Mouse (Mus musculus): ENCODE data around the gene Sash1. TPM values are rescaled to one million over a fixed set of nuclear protein-coding genes. Genes with fewer than 3 reads are reported as not detected.

Gene Sash1
- polyA plus RNA-seq (2014; fragmentation: Nextera tagmentation; extraction: Ambion mirVana) = 3.9 and 4.8 TPM in 2 replicates

DNA sequence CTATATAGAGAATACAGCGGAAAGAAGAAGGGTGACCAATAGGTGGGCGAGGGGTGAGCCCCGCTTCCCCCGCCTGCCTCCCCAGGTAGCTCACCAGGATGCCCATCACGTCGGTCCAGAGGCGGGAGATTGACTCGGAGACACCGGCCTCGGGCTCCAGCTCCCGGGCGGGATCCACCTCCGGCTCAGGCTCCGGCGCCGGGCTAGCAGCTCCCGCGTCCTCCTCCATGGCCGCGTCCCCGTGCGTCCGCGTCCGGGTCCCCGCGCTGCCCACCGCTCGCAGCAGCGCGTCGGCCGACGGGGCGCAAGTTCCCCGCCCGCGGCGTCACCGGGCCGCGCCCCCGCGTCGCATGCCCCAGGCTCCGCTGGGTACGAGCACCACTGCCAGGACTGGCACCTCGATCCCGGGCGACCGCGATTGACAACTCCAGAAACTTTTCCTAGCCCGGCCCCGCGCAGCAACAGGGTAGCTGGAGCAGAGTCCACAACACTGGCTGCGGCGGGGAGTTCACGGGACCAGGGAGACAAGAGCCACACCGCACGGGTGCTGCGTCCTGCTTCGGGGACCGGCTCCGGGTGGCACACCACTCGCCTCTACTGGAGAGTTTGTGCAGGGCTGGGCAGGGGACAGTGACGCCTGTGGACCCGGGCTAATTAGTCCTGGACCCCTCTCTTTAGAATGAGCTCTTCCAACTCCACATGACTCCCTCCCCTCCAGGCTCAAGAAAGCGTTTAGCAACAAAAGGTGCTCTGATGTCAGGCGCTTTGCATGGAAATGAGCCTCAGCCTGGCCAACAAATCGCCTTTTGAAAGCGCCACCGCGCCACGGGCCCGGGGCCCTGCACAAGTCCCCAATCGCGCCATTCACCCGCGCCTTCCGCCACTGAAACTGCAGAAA, at the start of gene Sash1:
Gene Sash1 (minus strand): TSS at position 441 of the 898 bp plus-strand sequence.
- peak within 1 kb of the TSS; percentile 58 for H3K9ac ChIP-seq (replicated peaks; ENCODE audit: low read length)
- H3K36me3 ChIP-seq (ENCODE audit: control insufficient read depth, insufficient read depth, low read length) = no peaks in the 10 kb centered on the region
- H3K4me2 ChIP-seq (ENCODE audit: low read length) = peak within 1 kb of the TSS; percentile 92
- ATAC-seq (ENCODE audit: low FRiP score, low TSS enrichment) = peak; percentile 90
- H3K27me3 ChIP-seq (ENCODE audit: control insufficient read depth, insufficient read depth, low read length) = no peaks in the 10 kb centered on the region
- H3K4me1 ChIP-seq (ENCODE audit: control insufficient read depth, insufficient read depth, low read length) = 0 out of 2 replicates have a peak, but pooled peaks cover 7% of the 10 kb centered on the region
- H3K9me3 ChIP-seq (ENCODE audit: control insufficient read depth, low read length) = no peaks in the 10 kb centered on the region
- peak within 1 kb of the TSS; percentile 62 for H3K4me3 ChIP-seq (replicated peaks; ENCODE audit: low read depth, low read length)
- H3K27ac ChIP-seq (replicated peaks; ENCODE audit: low read depth, low read length) = peak within 1 kb of the TSS; percentile 85
- WGBS = under 1% methylated on average over 80 of the region's 80 CpGs
- DNase-seq = peak; percentile 89

DNA sequence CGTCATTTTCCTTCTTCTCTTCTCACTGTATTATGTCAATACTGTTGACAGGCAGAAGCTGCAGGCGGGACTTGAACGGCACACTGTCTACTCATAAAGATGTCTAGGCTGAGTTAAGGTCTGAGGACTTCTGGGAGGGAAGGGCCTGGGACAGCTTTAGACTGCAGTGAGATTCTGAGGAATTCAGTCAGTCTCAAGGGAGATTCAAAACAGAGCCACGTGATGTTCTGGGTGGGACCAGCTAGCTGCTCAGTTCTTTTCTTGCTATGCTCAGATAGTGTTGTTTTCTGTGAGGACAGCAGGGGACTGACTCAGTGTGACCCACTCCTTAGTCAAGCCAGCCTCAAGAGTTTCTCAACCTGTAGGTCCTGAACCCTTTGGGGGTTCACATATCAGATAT, 49.7 kb upstream of the Sash1 start:
- no peaks in the 10 kb centered on the region for H3K4me1 ChIP-seq (ENCODE audit: control insufficient read depth, insufficient read depth, low read length)
- no peak overlapping the region for H3K4me3 ChIP-seq (replicated peaks; ENCODE audit: low read depth, low read length)
- WGBS = 68% methylated on average over 4 of the region's 4 CpGs

DNA sequence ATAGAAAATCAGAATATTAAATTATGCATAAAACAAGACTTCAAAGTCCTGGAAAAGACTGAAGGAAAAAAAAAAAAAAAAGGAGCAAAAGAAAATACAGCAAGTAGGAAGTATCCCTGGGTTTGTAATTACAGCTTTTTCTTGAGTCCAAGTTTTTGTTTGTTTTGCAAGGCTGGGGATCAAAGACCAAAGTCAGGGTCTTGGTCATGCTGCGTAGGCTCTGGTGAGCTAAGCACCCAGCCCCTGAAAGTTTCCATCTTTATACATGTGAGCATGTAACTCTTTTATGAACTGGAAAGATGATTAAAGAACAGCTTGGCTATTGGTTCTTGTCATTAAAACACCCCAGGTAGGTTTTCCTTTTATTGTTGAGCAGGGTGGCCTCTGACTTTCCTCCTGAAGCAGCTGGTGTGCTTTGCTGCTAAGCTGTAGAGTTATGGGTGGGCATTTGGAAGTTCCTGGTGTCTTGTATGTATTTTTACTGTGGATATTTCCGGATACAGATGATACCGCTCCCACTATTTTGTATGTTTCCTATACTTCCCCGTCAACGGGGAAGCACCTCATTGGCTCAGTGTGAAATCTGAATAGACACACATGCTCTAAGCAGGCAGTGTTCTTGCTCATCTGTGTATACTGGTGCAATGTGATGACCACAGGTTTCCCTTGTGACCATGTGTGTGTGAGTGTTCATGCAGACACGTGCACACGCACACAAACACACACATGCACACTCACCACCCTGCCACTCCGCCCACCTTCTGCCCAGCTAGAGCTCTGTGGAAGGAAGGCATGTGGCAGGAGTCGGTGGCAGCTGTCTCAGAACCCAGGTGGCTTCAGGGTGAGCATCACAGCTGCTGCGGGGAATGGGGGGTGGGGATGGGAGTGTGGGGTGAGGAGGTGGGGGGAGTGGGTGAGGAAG, 47.8 kb upstream of the Sash1 start:
- DNase-seq (no peak), ATAC-seq (ENCODE audit: low FRiP score, low TSS enrichment) (no peak)
- Histone ChIP-seq H3K4me3 (replicated peaks; ENCODE audit: low read depth, low read length) (no peak overlapping the region), H3K27me3 (ENCODE audit: control insufficient read depth, insufficient read depth, low read length) (no peaks in the 10 kb centered on the region), H3K36me3 (ENCODE audit: control insufficient read depth, insufficient read depth, low read length) (no peaks in the 10 kb centered on the region), H3K4me2 (ENCODE audit: low read length) (no peak overlapping the region), H3K9ac (replicated peaks; ENCODE audit: low read length) (no peak overlapping the region), H3K27ac (replicated peaks; ENCODE audit: low read depth, low read length) (no peak overlapping the region), H3K4me1 (ENCODE audit: control insufficient read depth, insufficient read depth, low read length) (0 out of 2 replicates have a peak, but pooled peaks cover 5% of the 10 kb centered on the region), H3K9me3 (ENCODE audit: control insufficient read depth, low read length) (no peaks in the 10 kb centered on the region)
- 92% methylated on average over 10 of the region's 10 CpGs for WGBS

More for the DNA sequence above, 49.7 kb upstream of the Sash1 start:
- Histone ChIP-seq H3K9me3 (ENCODE audit: control insufficient read depth, low read length) (no peaks in the 10 kb centered on the region), H3K27ac (replicated peaks; ENCODE audit: low read depth, low read length) (no peak overlapping the region), H3K4me2 (ENCODE audit: low read length) (no peak overlapping the region), H3K36me3 (ENCODE audit: control insufficient read depth, insufficient read depth, low read length) (no peaks in the 10 kb centered on the region), H3K9ac (replicated peaks; ENCODE audit: low read length) (no peak overlapping the region), H3K27me3 (ENCODE audit: control insufficient read depth, insufficient read depth, low read length) (no peaks in the 10 kb centered on the region)
- no peak for ATAC-seq (ENCODE audit: low FRiP score, low TSS enrichment)
- DNase-seq = no peak

DNA sequence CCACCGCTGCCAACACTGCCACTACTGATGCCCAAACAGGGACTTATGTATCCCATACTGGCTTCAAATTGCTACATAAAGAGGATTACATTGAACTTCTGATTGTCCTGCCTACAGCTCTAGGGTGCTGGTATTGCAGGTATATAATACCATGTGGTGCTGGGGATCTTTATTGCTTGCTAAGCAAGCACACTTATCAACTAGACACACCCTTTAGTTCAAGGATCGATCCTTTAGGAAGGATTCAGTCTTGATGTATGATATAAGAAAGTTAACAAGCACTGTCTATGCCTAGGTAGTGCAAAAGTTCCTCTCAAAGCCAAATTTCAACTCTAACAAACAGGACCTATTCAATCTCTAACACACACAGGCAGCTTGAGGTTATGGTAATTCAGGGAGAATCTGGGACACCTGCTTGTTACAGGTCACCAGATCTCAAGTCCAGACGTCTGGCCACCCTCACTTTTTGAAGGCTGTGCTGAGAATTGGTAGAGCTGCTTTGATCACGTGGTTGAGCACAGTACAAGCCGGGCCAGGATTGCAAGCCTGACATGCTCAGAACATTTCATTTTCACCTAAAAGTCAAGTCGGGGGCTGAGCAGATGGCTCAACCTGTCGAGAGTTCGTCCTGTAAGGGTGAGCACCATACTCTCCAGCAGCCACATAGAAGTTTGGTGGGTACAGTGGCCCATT, 45.8 kb upstream of the Sash1 start:
- H3K4me1 ChIP-seq (ENCODE audit: control insufficient read depth, insufficient read depth, low read length) = 0 out of 2 replicates have a peak, but pooled peaks cover 5% of the 10 kb centered on the region
- H3K4me2 ChIP-seq (ENCODE audit: low read length) = no peak overlapping the region
- WGBS = 91% methylated on average over 8 of the region's 8 CpGs
- no peak overlapping the region for H3K4me3 ChIP-seq (replicated peaks; ENCODE audit: low read depth, low read length)
- no peak overlapping the region for H3K27ac ChIP-seq (replicated peaks; ENCODE audit: low read depth, low read length)
- no peak for DNase-seq
- H3K36me3 ChIP-seq (ENCODE audit: control insufficient read depth, insufficient read depth, low read length) = no peaks in the 10 kb centered on the region
- no peak overlapping the region for H3K9ac ChIP-seq (replicated peaks; ENCODE audit: low read length)
- H3K27me3 ChIP-seq (ENCODE audit: control insufficient read depth, insufficient read depth, low read length) = no peaks in the 10 kb centered on the region
- no peaks in the 10 kb centered on the region for H3K9me3 ChIP-seq (ENCODE audit: control insufficient read depth, low read length)
- no peak for ATAC-seq (ENCODE audit: low FRiP score, low TSS enrichment)

DNA sequence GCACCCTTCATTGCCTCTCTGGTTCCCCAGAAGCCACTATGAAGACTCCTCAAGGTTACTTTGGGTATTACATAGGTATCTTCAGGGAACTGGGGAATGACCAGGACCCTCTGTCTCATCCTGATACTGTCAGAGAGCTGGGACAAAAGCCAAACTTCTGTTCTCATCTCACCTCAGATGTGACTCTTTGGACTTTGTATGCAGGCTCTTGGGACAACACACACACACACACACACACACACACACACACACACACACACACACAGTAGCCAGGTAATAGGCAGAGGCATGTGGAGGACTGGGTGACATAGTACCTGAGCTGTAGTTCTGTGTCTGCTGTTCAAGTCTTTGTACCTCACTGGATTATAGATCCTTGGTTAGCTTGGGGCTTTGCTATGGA, 44.8 kb upstream of the Sash1 start:
- no peaks in the 10 kb centered on the region for H3K36me3 ChIP-seq (ENCODE audit: control insufficient read depth, insufficient read depth, low read length)
- H3K4me1 ChIP-seq (ENCODE audit: control insufficient read depth, insufficient read depth, low read length) = 0 out of 2 replicates have a peak, but pooled peaks cover 5% of the 10 kb centered on the region
- H3K27ac ChIP-seq (replicated peaks; ENCODE audit: low read depth, low read length) = no peak overlapping the region
- H3K4me2 ChIP-seq (ENCODE audit: low read length) = no peak overlapping the region
- no peak for DNase-seq
- H3K9ac ChIP-seq (replicated peaks; ENCODE audit: low read length) = no peak overlapping the region
- no peaks in the 10 kb centered on the region for H3K9me3 ChIP-seq (ENCODE audit: control insufficient read depth, low read length)
- ATAC-seq (ENCODE audit: low FRiP score, low TSS enrichment) = no peak
- no peaks in the 10 kb centered on the region for H3K27me3 ChIP-seq (ENCODE audit: control insufficient read depth, insufficient read depth, low read length)
- no peak overlapping the region for H3K4me3 ChIP-seq (replicated peaks; ENCODE audit: low read depth, low read length)

DNA sequence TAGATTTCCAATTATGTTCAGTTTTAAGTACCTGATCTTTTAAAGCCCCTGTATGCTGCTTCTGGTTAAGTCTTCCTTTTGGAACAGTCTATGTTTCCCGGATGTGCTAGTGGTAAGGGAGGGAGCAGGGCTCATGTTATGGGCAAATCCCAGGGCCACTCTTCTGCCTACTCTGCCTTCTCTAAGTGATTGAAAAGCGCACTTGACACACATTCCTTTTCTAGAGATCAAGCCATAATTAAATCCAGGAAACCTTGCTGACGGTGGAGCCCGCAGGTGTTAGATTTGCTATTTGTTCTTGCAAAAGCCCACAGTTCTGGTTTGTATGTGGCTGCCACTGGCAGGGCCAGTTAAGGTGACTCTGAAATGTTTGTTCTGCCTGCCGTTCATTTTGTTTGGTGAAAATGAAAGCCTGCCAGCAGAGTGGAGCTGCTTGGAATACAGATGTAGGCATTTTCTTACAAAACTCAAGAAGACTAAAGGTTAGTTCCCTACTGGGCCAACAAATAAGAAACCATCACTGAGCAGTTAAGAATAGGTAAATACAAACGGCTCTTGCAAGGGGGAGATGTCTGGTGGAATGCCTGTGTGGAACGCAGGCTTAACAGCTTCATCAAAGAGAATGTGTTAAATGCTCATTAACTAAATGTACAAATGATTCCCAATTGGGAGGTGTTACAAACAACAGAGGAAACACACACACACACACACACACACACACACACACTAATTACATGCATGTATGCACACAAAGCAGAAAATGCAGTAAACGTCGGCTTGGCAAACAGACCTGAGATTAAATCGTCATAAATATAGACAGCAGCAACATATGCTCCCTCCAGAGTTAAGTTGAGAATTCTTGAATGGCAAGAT, 43.1 kb upstream of the Sash1 start:
- Histone ChIP-seq H3K9me3 (ENCODE audit: control insufficient read depth, low read length) (no peaks in the 10 kb centered on the region), H3K36me3 (ENCODE audit: control insufficient read depth, insufficient read depth, low read length) (no peaks in the 10 kb centered on the region), H3K4me2 (ENCODE audit: low read length) (no peak overlapping the region), H3K27ac (replicated peaks; ENCODE audit: low read depth, low read length) (peak overlapping the region; percentile 45), H3K9ac (replicated peaks; ENCODE audit: low read length) (no peak overlapping the region), H3K4me3 (replicated peaks; ENCODE audit: low read depth, low read length) (no peak overlapping the region), H3K4me1 (ENCODE audit: control insufficient read depth, insufficient read depth, low read length) (0 out of 2 replicates have a peak, but pooled peaks cover 5% of the 10 kb centered on the region), H3K27me3 (ENCODE audit: control insufficient read depth, insufficient read depth, low read length) (no peaks in the 10 kb centered on the region)
- WGBS = 53% methylated on average over 10 of the region's 10 CpGs
- DNase-seq (peak; percentile 53), ATAC-seq (ENCODE audit: low FRiP score, low TSS enrichment) (no peak)

DNA sequence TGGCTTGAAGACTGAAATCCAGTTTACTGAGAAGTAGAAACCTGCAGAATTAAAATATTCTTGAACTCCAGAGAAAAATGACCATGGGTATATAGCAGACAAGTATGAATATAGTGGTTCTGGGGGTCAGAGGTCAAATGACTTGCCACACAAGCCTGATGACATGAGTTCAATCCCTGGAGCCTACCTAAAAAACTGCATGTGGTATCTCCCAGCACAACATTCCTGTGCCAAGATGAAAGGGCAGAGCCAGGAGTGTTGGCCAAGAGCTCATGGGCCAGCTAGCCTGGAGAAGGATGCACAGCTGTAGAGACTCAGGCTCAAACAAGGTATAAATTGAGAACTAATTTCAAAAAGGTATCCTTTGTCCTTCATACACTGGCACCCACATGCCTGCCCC, 42.4 kb upstream of the Sash1 start:
- no peak overlapping the region for H3K4me3 ChIP-seq (replicated peaks; ENCODE audit: low read depth, low read length)
- H3K9ac ChIP-seq (replicated peaks; ENCODE audit: low read length) = no peak overlapping the region
- H3K27me3 ChIP-seq (ENCODE audit: control insufficient read depth, insufficient read depth, low read length) = no peaks in the 10 kb centered on the region
- H3K27ac ChIP-seq (replicated peaks; ENCODE audit: low read depth, low read length) = peak overlapping the region; percentile 45; the same call in 1 of the 2 replicates
- no peak for DNase-seq
- H3K9me3 ChIP-seq (ENCODE audit: control insufficient read depth, low read length) = no peaks in the 10 kb centered on the region
- no peak overlapping the region for H3K4me2 ChIP-seq (ENCODE audit: low read length)
- ATAC-seq (ENCODE audit: low FRiP score, low TSS enrichment) = no peak
- H3K4me1 ChIP-seq (ENCODE audit: control insufficient read depth, insufficient read depth, low read length) = 0 out of 2 replicates have a peak, but pooled peaks cover 5% of the 10 kb centered on the region
- H3K36me3 ChIP-seq (ENCODE audit: control insufficient read depth, insufficient read depth, low read length) = no peaks in the 10 kb centered on the region
